Mouse (Mus musculus) lung, adult 2 months (tissue): ENCODE data around the gene Cul7.

Source experiments
- CTCF ChIP-seq: fragments of 200-500 bp; IDR thresholded peaks from 2 replicates; pipeline ENCODE4 v1.5.1; 2011; ENCODE audit warnings: mild to moderate bottlenecking, low read length, control low read depth; ENCODE audit not compliant: insufficient read depth
- POLR2A ChIP-seq: fragments of 200-500 bp; IDR thresholded peaks from 2 replicates; pipeline ENCODE4 v1.6.1; 2011; ENCODE audit warnings: low read depth, mild to moderate bottlenecking, control low read depth, low read length, borderline replicate concordance; ENCODE audit errors: extremely low read depth

- TF ChIP-seq CTCF = no peak
- TF ChIP-seq POLR2A = no peak
Observed at GRCm38 (mm10) chr17:46603229-46603628, 46.9 kb upstream of the Cul7 start.
